Comparison of ENCODE assay signal across 8 mouse cellular contexts in genomic region chr15:8568645-8569528, GRCm38 (mm10). TPM values are rescaled to one million over a fixed set of nuclear protein-coding genes. Genes with fewer than 3 reads are reported as not detected.
DNase-seq lines count a peak whose midpoint lies in the region; ATAC-seq and TF ChIP-seq lines count a peak whose summit lies in the region.

No protein-coding gene starts in this region.

- POLR2A ChIA-PET in Patski (lab: Charles Lee) = no interaction called here

- CTCF ChIA-PET in Patski (lab: Charles Lee) = no interaction called here

- H3K4me1 ChIP-seq in hindbrain, embryonic 14.5 days (replicated peaks; ENCODE audit: control insufficient read depth, insufficient read depth, low read length) = peaks cover 9% of the 10 kb centered on the region

- H3K9ac ChIP-seq in hindbrain, embryonic 14.5 days = peak overlapping the region; percentile 60

- no peaks in the 10 kb centered on the region for H3K36me3 ChIP-seq in hindbrain, embryonic 14.5 days (replicated peaks; ENCODE audit: control insufficient read depth, insufficient read depth)

- WGBS in hindbrain, embryonic 14.5 days = under 1% methylated on average over 60 of the region's 61 CpGs

- H3K27ac ChIP-seq in hindbrain, embryonic 14.5 days = no peak overlapping the region

- ATAC-seq in Patski = peak; percentile 70
- peak; percentile 88 for ATAC-seq in hindbrain, embryonic 14.5 days (ENCODE audit: low FRiP score)

- H3K4me2 ChIP-seq in hindbrain, embryonic 14.5 days (replicated peaks) = peak overlapping the region; percentile 92

- no peak for TF ChIP-seq CTCF in Patski (IDR thresholded peaks at IDR 0.05)

- no peaks in the 10 kb centered on the region for H3K9me3 ChIP-seq in hindbrain, embryonic 14.5 days (ENCODE audit: control insufficient read depth, low read length)

- DNase-seq in Patski (ENCODE audit: low read depth, low spot score) = no peak
- DNase-seq in cerebellum, postnatal 10 days = peak; percentile 86 to 90
- peak; percentile 83 to 88 for DNase-seq in frontal cortex, postnatal 36 days (ENCODE audit: low spot score in 2 of 2)
- DNase-seq in hindbrain, embryonic 14.5 days (ENCODE audit: low spot score) = peak; percentile 83
- DNase-seq in layer of hippocampus, postnatal 36 days = peak; percentile 87
- peak; percentile 93 for DNase-seq in lung, postnatal 25 days (ENCODE audit: low spot score)
- peak; percentile 67 for DNase-seq in retina, adult 2 months (ENCODE audit: low read depth, low spot score)
- peak; percentile 98 for DNase-seq in thymus, postnatal 25 days

- peak overlapping the region; percentile 54 for H3K4me3 ChIP-seq in hindbrain, embryonic 14.5 days (replicated peaks; ENCODE audit: low read length)

- peaks cover 39% of the 10 kb centered on the region for H3K27me3 ChIP-seq in Patski
- peaks cover 11% of the 10 kb centered on the region; the same call in 1 of the 2 replicates for H3K27me3 ChIP-seq in hindbrain, embryonic 14.5 days (ENCODE audit: control insufficient read depth, insufficient read depth, low read length)

- in situ Hi-C loops in Patski (cut with MboI; ENCODE audit: low pct_unique_long_range_greater_than_20kb) = no loop called here

RNA-seq across cellular contexts. Expression of gene Gm2310, which starts 49.1 kb away (rescaled TPM):
- polyA plus RNA-seq in Patski (2021) = not detected
- 0.18 TPM in 1 of 2 replicates, not detected in the other for polyA plus RNA-seq in hindbrain, embryonic 14.5 days (2014; fragmentation: Nextera tagmentation; extraction: Ambion mirVana)
- total RNA-seq in layer of hippocampus, postnatal 36 days (2021) = not detected
